Mouse (Mus musculus) left cerebral cortex, postnatal 10 days (tissue): ENCODE measurements around the gene Parp16. TPM values are rescaled to one million over a fixed set of nuclear protein-coding genes. Genes with fewer than 3 reads are reported as not detected.

Experiments used
- DNase-seq, 2 experiments: peaks; one replicate each; pipeline ENCODE4 v3.0.0; 2021 to 2022; ENCODE audit warnings: low spot score in 2 of 2, mixed read lengths in 1 of 2; ENCODE audit errors: extremely low spot score in 1 of 2
- intact Hi-C: fragments of 180-260 bp; cut with DNase I; formaldehyde crosslinking; loops from one replicate; pipeline ENCODE4 v1.15.1; 2025
- total RNA-seq, 2 experiments: library from RNA; stranded (reverse); gene quantifications; 2 replicates each; pipeline ENCODE4 v1.2.3; 2021

Parp16 gene
- total RNA-seq, 2 experiments from 2014 or later = 4.1 to 4.6 TPM

GRCm38 (mm10) chr9:65177497-65177896, 17.7 kb upstream of the Parp16 start:
- no peak for DNase-seq

GRCm38 (mm10) chr9:65177912-65178311, 17.2 kb upstream of the Parp16 start:
- intact Hi-C loops = no loop called here
- DNase-seq = no peak

More at GRCm38 (mm10) chr9:65177497-65177896, 17.7 kb upstream of the Parp16 start:
- intact Hi-C loops = no loop called here

GRCm38 (mm10) chr9:65178336-65179213, 16.6 kb upstream of the Parp16 start:
- intact Hi-C loops = no loop called here
- peak in 1 of 2 experiments; percentile 27 for DNase-seq

GRCm38 (mm10) chr9:65179817-65180624, 15.1 kb upstream of the Parp16 start:
- DNase-seq = no peak
- intact Hi-C loops = no loop called here

- peak; percentile 81 to 84 for DNase-seq
- intact Hi-C loops = loop anchor here (2.0 kb wide), 2 partner anchors 48 to 56 kb away; partner anchors contain the start of gene Igdcc3
Measured at GRCm38 (mm10) chr9:65188599-65188998, 6.6 kb upstream of the Parp16 start.

- intact Hi-C loops = no loop called here
- DNase-seq = no peak
Measured at GRCm38 (mm10) chr9:65190306-65190705, 4.8 kb upstream of the Parp16 start.

GRCm38 (mm10) chr9:65191389-65191754, 3.8 kb upstream of the Parp16 start:
- intact Hi-C loops = no loop called here
- DNase-seq = no peak

- intact Hi-C loops = no loop called here
- DNase-seq = no peak
Measured at GRCm38 (mm10) chr9:65191755-65192469, 3.2 kb upstream of the Parp16 start.

- DNase-seq = peak in 1 of 2 experiments; percentile 36
- intact Hi-C loops = no loop called here
Measured at GRCm38 (mm10) chr9:65193214-65193613, 1.9 kb upstream of the Parp16 start.

- peak; percentile 38 to 80 for DNase-seq
- intact Hi-C loops = no loop called here
Measured at GRCm38 (mm10) chr9:65195621-65195981, 448 bp downstream of the Parp16 start.

GRCm38 (mm10) chr9:65195982-65196737, 1.0 kb downstream of the Parp16 start:
- intact Hi-C loops = loop anchor here (2.0 kb wide), 1 partner anchor 87 kb away; no protein-coding TSS in a partner anchor
- peak in 1 of 2 experiments; percentile 53 for DNase-seq

GRCm38 (mm10) chr9:65196738-65197569, 1.8 kb downstream of the Parp16 start:
- peak; percentile 89 to 94 for DNase-seq
- intact Hi-C loops = loop anchor here (2.0 kb wide), 1 partner anchor 86 kb away; no protein-coding TSS in a partner anchor

GRCm38 (mm10) chr9:65197826-65198225, 2.7 kb downstream of the Parp16 start:
- intact Hi-C loops = loop anchor here (2.0 kb wide), 1 partner anchor 85 kb away; no protein-coding TSS in a partner anchor

GRCm38 (mm10) chr9:65199723-65200122, 4.6 kb downstream of the Parp16 start:
- intact Hi-C loops = no loop called here

More at GRCm38 (mm10) chr9:65197826-65198225, 2.7 kb downstream of the Parp16 start:
- DNase-seq = no peak

GRCm38 (mm10) chr9:65200606-65201005, 5.5 kb downstream of the Parp16 start:
- no peak for DNase-seq
- intact Hi-C loops = no loop called here

More at GRCm38 (mm10) chr9:65199723-65200122, 4.6 kb downstream of the Parp16 start:
- no peak for DNase-seq

GRCm38 (mm10) chr9:65201021-65201380, 5.8 kb downstream of the Parp16 start:
- DNase-seq = no peak
- intact Hi-C loops = no loop called here

GRCm38 (mm10) chr9:65201381-65202164, 6.4 kb downstream of the Parp16 start:
- intact Hi-C loops = no loop called here

More at GRCm38 (mm10) chr9:65201381-65202164, 6.4 kb downstream of the Parp16 start:
- peak; percentile 86 to 93 for DNase-seq
